Mouse (Mus musculus): ENCODE data around the gene Ptpn20. TPM values are rescaled to one million over a fixed set of nuclear protein-coding genes. Genes with fewer than 3 reads are reported as not detected.

The Ptpn20 gene
- polyA plus RNA-seq, 1 experiment = 0.08 TPM

GRCm38 (mm10) chr14:33673350-33674087 is 84.5 kb downstream of the Ptpn20 start:
- no peak for DNase-seq (ENCODE audit: low read depth)

- no peak for DNase-seq (ENCODE audit: low read depth)
Measured at GRCm38 (mm10) chr14:33677996-33678395, 89.0 kb downstream of the Ptpn20 start.

GRCm38 (mm10) chr14:33678740-33679139 is 89.7 kb downstream of the Ptpn20 start:
- no peak for DNase-seq (ENCODE audit: low read depth)

- DNase-seq (ENCODE audit: low read depth) = no peak
Measured at GRCm38 (mm10) chr14:33680621-33681020, 91.6 kb downstream of the Ptpn20 start.

GRCm38 (mm10) chr14:33682768-33683167 is 93.8 kb downstream of the Ptpn20 start:
- no peak for DNase-seq (ENCODE audit: low read depth)

- DNase-seq (ENCODE audit: low read depth) = no peak
Measured at GRCm38 (mm10) chr14:33683701-33684100, 94.7 kb downstream of the Ptpn20 start.

GRCm38 (mm10) chr14:33687444-33688028 is 98.5 kb downstream of the Ptpn20 start:
- DNase-seq (ENCODE audit: low read depth) = no peak

GRCm38 (mm10) chr14:33689044-33689443 is 100.0 kb downstream of the Ptpn20 start:
- DNase-seq (ENCODE audit: low read depth) = no peak

Other genes with a start within 250 kb of the Ptpn20 start
- gene Mapk8, start 142.0 kb upstream of the Ptpn20 start, polyA plus RNA-seq (2012; rRNA removed) = 9.8 and 11.8 TPM in 2 replicates
- gene Frmpd2, start 117.5 kb upstream of the Ptpn20 start, polyA plus RNA-seq (2012; rRNA removed) = 0.28 and 0.50 TPM in 2 replicates